Mouse (Mus musculus): Measurements from ENCODE around the gene Tpo.

- TF ChIP-seq CTCF (IDR thresholded peaks at IDR 0.05; ENCODE audit: insufficient read depth, low read depth, low read length) (no peak), POLR2A (IDR thresholded peaks at IDR 0.05; ENCODE audit: insufficient read depth, low read depth, low read length) (no peak)
Measured at GRCm38 (mm10) chr12:30030571-30030970, 101.9 kb downstream of the Tpo start.

Measured in olfactory bulb, adult 2 months (tissue).